Mouse (Mus musculus): ENCODE measurements at regions not wholly inside any gene's neighbourhood (a gene's known extent, or its start where the extent isn't known, plus 50 kb on each side); places are given as distances from the start of the nearest gene placed in this dataset.

DNA sequence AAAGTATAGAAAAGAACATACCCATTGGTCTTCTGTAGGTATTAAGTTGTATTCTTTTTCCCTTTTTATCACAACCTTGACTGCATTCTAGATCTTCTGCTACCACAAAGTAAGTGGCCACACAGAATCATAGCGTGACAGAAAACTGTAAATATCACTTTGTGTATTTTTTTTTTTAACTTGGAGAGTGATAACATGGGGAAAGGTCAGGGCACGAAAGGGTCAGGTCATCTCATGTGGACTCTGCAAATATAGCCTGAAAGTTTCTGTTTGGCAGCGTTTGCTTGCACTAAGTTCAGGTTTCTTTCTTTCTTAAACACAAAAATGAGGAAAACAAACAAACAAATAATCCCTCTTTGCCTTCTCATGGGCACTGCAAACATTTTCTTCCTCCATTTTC, 1101.1 kb downstream of the Gsdmc2 start:
- TF ChIP-seq CTCF (IDR thresholded peaks at IDR 0.05; ENCODE audit: borderline replicate concordance, insufficient read depth, low read depth, low read length) (no peak), POLR2A (IDR thresholded peaks at IDR 0.05; ENCODE audit: borderline replicate concordance, insufficient read depth, low read length) (no peak)

Data from cerebellum, adult 2 months (tissue).